In genomic region chr12:37110977-37111376, GRCm38 (mm10) we compare ENCODE assay signal across 15 mouse cellular contexts. TPM values are rescaled to one million over a fixed set of nuclear protein-coding genes. Genes with fewer than 3 reads are reported as not detected.
DNase-seq lines count a peak whose midpoint lies in the region; ATAC-seq and TF ChIP-seq lines count a peak whose summit lies in the region.
"Had no signal": no experiment of that assay in that cellular context is flagged by ENCODE, and none has a peak within 500 bp of the region (broad histone marks: within the 10 kb centered on the region; RNA-seq: fewer than 3 reads in every experiment).

No protein-coding gene starts in this region.

- 59% methylated on average over 9 of the region's 9 CpGs for WGBS in heart, embryonic 12.5 days
- 30% methylated on average over 9 of the region's 9 CpGs for WGBS in kidney, embryonic 16.5 days
- WGBS in embryonic facial prominence, embryonic 10.5 days, result 56% methylated on average over 9 of the region's 9 CpGs
- 30% methylated on average over 9 of the region's 9 CpGs for WGBS in limb, embryonic 13.5 days

- DNase-seq in heart, adult 18-20 months, result peak; percentile 16 to 22
- no peak for DNase-seq in kidney, postnatal 4 days
- DNase-seq in embryonic facial prominence, embryonic 10.5 days (ENCODE audit: low spot score), result no peak
- no peak for DNase-seq in left cerebral cortex, adult 2 months (ENCODE audit: extremely low spot score in 1 of 2, low spot score in 2 of 2)
- no peak for DNase-seq in urinary bladder, adult 18-20 months (ENCODE audit: low spot score in 2 of 2)
- DNase-seq: adrenal gland, postnatal 10 days; B cell, adult 2 months; cerebellum, postnatal 36 days had no signal

- H3K27ac ChIP-seq in heart, embryonic 12.5 days (ENCODE audit: poor library complexity, severe bottlenecking), result no peak overlapping the region
- H3K27ac ChIP-seq in kidney, embryonic 16.5 days (ENCODE audit: low read length), result no peak overlapping the region
- no peak overlapping the region for H3K27ac ChIP-seq in embryonic facial prominence, embryonic 10.5 days (replicated peaks)
- peak overlapping the region; percentile 86 for H3K27ac ChIP-seq in limb, embryonic 13.5 days
- H3K27ac ChIP-seq in left cerebral cortex, adult 2 months, result no peak overlapping the region
- H3K27ac ChIP-seq: macrophage; midbrain, embryonic 15.5 days had no signal

- no peak overlapping the region for H3K4me3 ChIP-seq in heart, embryonic 12.5 days
- peak overlapping the region; percentile 29 for H3K4me3 ChIP-seq in kidney, embryonic 16.5 days (ENCODE audit: low read length)
- H3K4me3 ChIP-seq in embryonic facial prominence, embryonic 10.5 days, result peak overlapping the region; percentile 18; the same call in 1 of the 2 replicates
- H3K4me3 ChIP-seq in limb, embryonic 13.5 days, result peak overlapping the region; percentile 52
- H3K4me3 ChIP-seq in left cerebral cortex, adult 2 months, result no peak overlapping the region
- H3K4me3 ChIP-seq: midbrain, embryonic 15.5 days had no signal

- ATAC-seq in heart, embryonic 12.5 days (ENCODE audit: insufficient number of reproducible peaks, low FRiP score), result no peak
- no peak for ATAC-seq in kidney, embryonic 16.5 days (ENCODE audit: low FRiP score, low TSS enrichment)
- no peak for ATAC-seq in limb, embryonic 13.5 days (ENCODE audit: low FRiP score, low read depth)
- ATAC-seq: intestine, postnatal 0 days; midbrain, embryonic 15.5 days had no signal

- TF ChIP-seq CTCF in left cerebral cortex, adult 2 months (IDR thresholded peaks at IDR 0.05), result no peak

- H3K27me3 ChIP-seq in heart, embryonic 12.5 days (replicated peaks), result peaks cover 37% of the 10 kb centered on the region
- H3K27me3 ChIP-seq in kidney, embryonic 16.5 days (ENCODE audit: insufficient read depth, low read length), result peaks cover 8% of the 10 kb centered on the region
- peaks cover 63% of the 10 kb centered on the region for H3K27me3 ChIP-seq in embryonic facial prominence, embryonic 10.5 days (replicated peaks; ENCODE audit: low read depth, poor library complexity, severe bottlenecking)
- peaks cover 4% of the 10 kb centered on the region; the same call in 1 of the 2 replicates for H3K27me3 ChIP-seq in limb, embryonic 13.5 days

- peaks cover 16% of the 10 kb centered on the region for H3K4me1 ChIP-seq in heart, embryonic 12.5 days (replicated peaks)
- peaks cover 12% of the 10 kb centered on the region; the same call in 1 of the 2 replicates for H3K4me1 ChIP-seq in kidney, embryonic 16.5 days (ENCODE audit: insufficient read depth, low read length)
- peaks cover 28% of the 10 kb centered on the region for H3K4me1 ChIP-seq in embryonic facial prominence, embryonic 10.5 days
- H3K4me1 ChIP-seq in limb, embryonic 13.5 days, result peaks cover 20% of the 10 kb centered on the region

- intact Hi-C loops in left cerebral cortex, adult 2 months (cut with DNase I), result no loop called here

- H3K4me2 ChIP-seq in heart, embryonic 12.5 days, result no peak overlapping the region
- peak overlapping the region; percentile 34 for H3K4me2 ChIP-seq in kidney, embryonic 16.5 days (replicated peaks; ENCODE audit: low read depth, low read length)
- peak overlapping the region; percentile 56 for H3K4me2 ChIP-seq in limb, embryonic 13.5 days (replicated peaks)
- H3K4me2 ChIP-seq: midbrain, embryonic 15.5 days had no signal

- H3K36me3 ChIP-seq in heart, embryonic 12.5 days, result no peaks in the 10 kb centered on the region
- no peaks in the 10 kb centered on the region for H3K36me3 ChIP-seq in kidney, embryonic 16.5 days (ENCODE audit: insufficient read depth, low read length)
- H3K36me3 ChIP-seq in embryonic facial prominence, embryonic 10.5 days (replicated peaks), result no peaks in the 10 kb centered on the region
- H3K36me3 ChIP-seq in limb, embryonic 13.5 days, result no peaks in the 10 kb centered on the region
- H3K36me3 ChIP-seq: midbrain, embryonic 15.5 days had no signal

- no peaks in the 10 kb centered on the region for H3K9me3 ChIP-seq in heart, embryonic 12.5 days (replicated peaks)
- H3K9me3 ChIP-seq in kidney, embryonic 16.5 days (ENCODE audit: low read length), result no peaks in the 10 kb centered on the region
- H3K9me3 ChIP-seq in embryonic facial prominence, embryonic 10.5 days, result no peaks in the 10 kb centered on the region
- H3K9me3 ChIP-seq in limb, embryonic 13.5 days, result no peaks in the 10 kb centered on the region
- H3K9me3 ChIP-seq: midbrain, embryonic 15.5 days had no signal

- H3K9ac ChIP-seq in heart, embryonic 12.5 days, result no peak overlapping the region
- H3K9ac ChIP-seq in kidney, embryonic 16.5 days (replicated peaks; ENCODE audit: low read length), result 0 out of 2 replicates have a peak overlapping the region, but pooled peaks have one; percentile 5
- H3K9ac ChIP-seq in limb, embryonic 13.5 days, result peak overlapping the region; percentile 72
- H3K9ac ChIP-seq: midbrain, embryonic 15.5 days had no signal

RNA-seq across cellular contexts. Expression of gene Meox2, which starts 2.6 kb away (rescaled TPM):
- total RNA-seq in heart, adult 18-20 months (2021), result 1 to 10 TPM; 5.8 to 8.5 TPM
- 0.44 and 0.57 TPM in 2 replicates for polyA plus RNA-seq in heart, embryonic 12.5 days (2016; fragmentation: Nextera tagmentation; extraction: Ambion mirVana)
- 8.5 and 12.5 TPM in 2 replicates for polyA plus RNA-seq in kidney, embryonic 16.5 days (2015; fragmentation: Nextera tagmentation; extraction: Ambion mirVana)
- 0.70 and 2.7 TPM in 2 replicates for polyA plus RNA-seq in embryonic facial prominence, embryonic 10.5 days (2016; fragmentation: Nextera tagmentation; extraction: Ambion mirVana)
- polyA plus RNA-seq in limb, embryonic 13.5 days (2015; fragmentation: Nextera tagmentation; extraction: Ambion mirVana), result 76.9 and 81.7 TPM in 2 replicates
- not detected for total RNA-seq in left cerebral cortex, adult 2 months (2021)
- total RNA-seq: layer of hippocampus, adult 8-10 months had no signal
- polyA plus RNA-seq: macrophage had no signal

Comparison
In these comparisons a context has a peak if more than half of its experiments do, and no peak if none do; other contexts are left out.
1. DNase-seq: peak in heart, adult 18-20 months (2 of 2); none in kidney, postnatal 4 days (0 of 2), embryonic facial prominence, embryonic 10.5 days (single experiment), left cerebral cortex, adult 2 months (0 of 2) and urinary bladder, adult 18-20 months (0 of 2).
2. H3K4me3 ChIP-seq: peak in kidney, embryonic 16.5 days (single experiment), embryonic facial prominence, embryonic 10.5 days (single experiment) and limb, embryonic 13.5 days (single experiment); none in heart, embryonic 12.5 days (single experiment) and left cerebral cortex, adult 2 months (single experiment).